Mouse (Mus musculus) fat pad, adult 2 months (tissue): ENCODE measurements around the gene Aar2.

Experiments used
- DNase-seq: peaks from one replicate; pipeline ENCODE4 v3.0.0-alpha.2; 2011; ENCODE audit warnings: low read depth, low spot score; ENCODE audit errors: extremely low read depth

Gene Aar2

DNA sequence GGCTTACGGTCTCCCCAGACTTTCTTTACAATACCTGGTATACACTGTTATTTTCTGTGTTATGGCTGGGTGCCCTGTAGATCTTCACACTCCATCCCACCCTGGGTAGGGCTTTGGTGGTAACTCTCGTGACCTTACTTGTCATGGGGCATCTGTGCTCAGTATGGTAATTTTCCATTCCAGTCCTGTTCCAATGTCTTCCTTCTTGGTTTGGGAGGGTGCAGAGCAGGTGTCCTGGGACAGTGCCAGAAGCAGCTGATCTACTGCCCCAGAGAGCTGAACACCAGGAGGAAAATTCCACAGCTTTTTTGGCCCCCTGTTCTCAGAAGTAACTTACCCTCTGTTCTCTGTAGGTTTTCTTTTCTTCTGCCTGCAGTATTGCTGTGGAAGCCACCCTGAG is 19.1 kb downstream of the Aar2 start:
- DNase-seq = no peak

DNA sequence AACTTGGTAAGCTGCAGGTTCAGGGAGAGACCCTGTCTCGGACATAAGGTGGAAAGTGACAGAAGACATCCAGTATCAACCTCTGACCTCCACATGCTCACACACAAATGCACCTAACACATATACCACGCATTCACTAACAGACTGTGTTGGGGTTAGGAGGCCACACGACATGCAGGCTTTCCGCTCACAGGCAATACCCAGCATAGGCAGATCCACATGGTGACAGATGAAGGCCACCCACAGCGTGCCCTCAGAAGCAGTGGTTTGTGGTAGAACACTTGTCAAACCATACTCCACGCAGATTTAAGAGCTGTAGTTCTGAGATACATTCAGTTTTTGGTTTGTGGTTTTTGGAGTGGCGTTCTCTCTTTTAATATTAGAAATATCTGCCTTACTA is 21.3 kb downstream of the Aar2 start:
- DNase-seq = no peak

GRCm38 (mm10) chr2:156569261-156569660 is 21.9 kb downstream of the Aar2 start:
- no peak for DNase-seq

DNA sequence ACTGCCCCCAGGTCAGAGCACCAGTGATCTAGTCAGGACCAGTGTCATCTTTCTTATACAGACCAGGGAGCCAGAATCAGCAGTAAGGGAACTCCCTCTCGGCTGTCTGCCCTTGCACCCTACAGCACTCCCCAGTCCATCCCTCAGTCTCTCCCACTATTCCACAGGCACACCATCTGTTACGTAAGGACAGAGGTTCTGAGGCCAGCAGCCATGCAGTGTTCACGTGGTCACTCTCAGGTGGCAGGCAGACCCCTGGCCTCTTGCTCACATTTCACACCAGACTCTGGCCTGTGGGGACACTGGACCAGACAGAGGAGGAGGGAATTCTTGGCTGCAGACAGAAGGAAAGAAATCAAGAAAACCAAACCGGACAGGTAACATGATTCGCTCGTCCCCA is 24.1 kb downstream of the Aar2 start:
- DNase-seq = no peak

DNA sequence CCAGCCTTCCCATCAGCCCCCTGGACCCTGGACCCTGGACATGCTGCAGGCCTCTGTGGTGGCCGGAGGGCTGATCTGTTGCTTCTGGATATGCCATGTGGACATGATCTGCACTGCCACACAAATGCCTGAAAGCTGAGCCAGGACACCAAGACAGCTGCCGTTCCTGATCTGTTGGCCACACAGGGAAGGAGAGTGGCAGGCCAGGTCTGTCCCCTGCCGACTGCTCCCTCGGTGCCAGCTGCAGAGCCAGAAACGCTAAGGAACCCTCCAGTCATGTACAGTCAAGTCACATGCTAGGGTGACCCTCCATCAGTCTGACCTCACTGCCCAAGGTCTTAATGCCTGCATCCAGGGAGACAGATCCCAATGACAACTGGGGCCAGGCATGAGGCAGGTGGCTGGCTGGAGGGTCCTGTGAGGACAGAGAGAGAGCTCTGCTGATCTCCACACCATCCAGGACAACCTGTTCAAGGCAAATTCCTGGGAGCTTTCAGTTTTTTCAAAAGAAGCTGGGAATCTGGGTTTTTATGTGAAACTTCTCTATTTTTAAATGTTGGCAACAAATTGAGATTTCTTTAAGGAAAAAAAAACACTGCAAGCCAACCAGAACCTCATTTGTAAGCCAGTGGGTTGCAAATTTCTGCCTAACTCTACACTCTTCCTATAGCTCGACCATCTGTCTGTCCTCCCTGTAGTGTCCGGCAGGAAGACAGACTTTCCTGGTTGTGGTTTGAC is 29.6 kb downstream of the Aar2 start:
- no peak for DNase-seq

- DNase-seq = no peak
Observed at GRCm38 (mm10) chr2:156580507-156580906, 33.1 kb downstream of the Aar2 start.

GRCm38 (mm10) chr2:156581244-156581643 is 33.9 kb downstream of the Aar2 start:
- DNase-seq = no peak

- DNase-seq = no peak
Observed at GRCm38 (mm10) chr2:156582887-156583286, 35.5 kb downstream of the Aar2 start.

DNA sequence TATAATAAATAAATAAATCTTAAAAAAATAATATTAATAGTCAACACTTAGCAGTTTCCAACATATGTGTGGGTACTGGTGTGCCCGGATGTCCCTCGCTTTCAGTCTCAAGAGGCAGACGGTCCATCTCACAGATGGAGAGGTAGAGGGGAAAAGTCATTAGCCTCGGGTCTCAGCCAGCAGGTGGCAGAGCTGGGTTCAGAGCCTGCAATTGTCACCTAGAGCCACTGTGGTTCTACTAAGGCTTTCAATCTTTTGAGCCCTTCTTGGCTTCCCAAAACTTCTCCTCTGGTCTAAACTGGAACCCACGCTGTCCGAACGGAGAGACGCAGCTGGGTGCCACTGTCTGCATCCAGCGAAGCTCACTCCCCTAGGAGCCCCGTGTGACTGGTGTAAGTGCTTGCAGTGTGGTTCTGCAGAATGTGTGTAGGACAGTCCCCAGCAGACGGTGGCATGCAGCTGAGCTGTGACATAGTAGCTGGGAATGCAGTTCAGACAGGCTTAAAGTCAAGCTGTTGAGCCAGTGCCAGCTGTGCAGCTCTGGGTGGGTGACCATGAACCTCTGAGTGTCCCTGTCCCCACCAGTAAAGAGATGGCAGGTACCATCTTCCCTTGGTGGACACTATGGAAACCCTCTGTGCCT is 36.9 kb downstream of the Aar2 start:
- DNase-seq = no peak

DNA sequence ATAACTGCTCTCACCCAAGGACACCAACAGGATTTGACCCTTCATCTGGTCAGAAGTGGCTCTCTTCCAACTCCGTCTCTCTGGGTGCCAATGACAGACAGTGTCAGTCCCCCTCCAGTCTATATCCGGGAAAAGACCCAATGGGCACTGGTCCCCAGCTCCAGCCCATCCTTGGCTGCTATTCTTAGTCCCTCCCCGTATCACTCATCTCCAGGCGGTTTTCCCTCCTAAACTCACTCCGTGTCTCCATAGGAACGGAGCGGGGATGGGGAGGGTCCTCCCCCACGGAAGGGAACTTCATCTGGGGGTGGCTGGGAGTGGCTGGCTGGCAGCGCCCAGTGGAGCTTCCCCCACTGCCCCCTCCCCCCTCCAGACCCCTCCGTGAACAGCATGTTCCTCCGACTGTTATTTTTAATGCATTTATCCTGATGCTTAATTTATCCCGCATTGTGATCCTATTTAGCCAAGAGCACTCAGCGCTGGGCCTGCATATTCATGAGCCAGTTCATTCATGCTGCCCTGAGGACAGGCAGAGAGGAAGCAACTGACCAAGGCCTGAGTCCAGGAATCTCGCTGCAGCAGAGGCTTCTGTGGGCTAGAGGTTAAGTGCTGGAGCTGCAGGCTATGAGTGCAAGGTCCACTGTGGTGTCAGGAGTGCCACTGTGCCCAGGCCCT is 37.5 kb downstream of the Aar2 start:
- DNase-seq = no peak

DNA sequence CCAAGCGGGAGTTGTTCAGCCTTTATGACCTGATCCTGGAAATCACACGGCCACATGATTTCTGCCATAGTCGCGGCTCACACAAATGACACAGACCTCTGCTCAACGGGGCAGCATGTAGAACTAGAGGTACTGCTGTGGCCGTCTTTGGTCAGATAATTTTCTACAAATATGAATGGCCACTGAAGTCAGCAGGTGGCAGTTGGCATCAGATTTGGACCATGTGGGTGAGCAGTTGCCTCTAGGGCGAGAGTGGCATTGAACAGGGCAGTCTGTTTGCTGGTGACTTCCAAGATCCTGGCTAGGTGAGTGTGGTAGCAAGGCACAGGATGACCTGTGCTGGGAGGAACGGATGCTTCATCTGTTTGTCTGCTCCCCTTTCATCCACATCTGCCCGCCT is 42.1 kb downstream of the Aar2 start:
- DNase-seq = no peak

DNA sequence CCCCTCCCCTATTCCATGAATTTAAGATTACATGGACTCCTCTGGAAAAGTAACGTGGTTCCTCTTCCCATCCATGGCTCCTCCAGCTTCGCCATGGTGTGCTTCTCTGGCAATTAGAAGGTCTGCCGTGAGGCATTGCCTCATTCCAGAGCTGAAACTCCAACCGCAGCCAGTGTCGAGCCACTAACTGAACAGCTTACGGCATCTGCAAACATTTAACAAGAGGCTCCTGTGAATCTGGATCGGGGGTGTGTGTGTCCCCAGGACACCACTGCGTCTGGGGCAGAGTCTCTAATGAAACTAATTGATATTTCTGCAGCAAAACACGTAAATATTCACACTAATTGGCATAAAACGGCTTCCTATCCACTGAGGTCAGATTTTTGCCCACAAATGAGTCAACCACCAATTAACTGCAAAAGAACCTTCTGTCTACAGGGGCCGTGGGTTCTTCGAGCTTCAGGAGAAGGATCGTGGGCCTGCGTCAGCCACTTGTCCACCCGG is 47.7 kb downstream of the Aar2 start:
- DNase-seq = no peak

GRCm38 (mm10) chr2:156602581-156602980 is 55.2 kb downstream of the Aar2 start:
- no peak for DNase-seq

- DNase-seq = no peak
Observed at GRCm38 (mm10) chr2:156603671-156604070, 56.3 kb downstream of the Aar2 start.

DNA sequence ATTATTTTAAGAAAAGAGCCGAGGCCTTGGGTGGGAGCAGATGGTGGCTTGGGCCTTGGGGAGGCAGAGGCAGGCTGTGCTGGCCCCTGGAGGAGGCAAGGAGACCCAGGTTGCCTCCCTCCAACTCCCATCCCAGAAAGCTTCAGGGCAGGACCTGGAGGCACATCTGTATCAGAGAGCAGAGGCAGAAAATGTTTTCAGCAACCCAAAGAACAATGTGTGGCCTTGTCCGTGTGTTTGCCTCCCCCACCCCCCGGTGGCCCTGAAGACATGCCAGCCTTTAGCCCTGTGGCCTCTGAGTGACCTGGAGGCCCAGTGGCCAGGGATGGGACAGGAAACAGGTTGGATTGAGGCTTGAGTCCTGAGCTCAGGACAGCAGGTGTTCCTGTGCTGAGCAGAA is 57.8 kb downstream of the Aar2 start:
- DNase-seq = no peak

- DNase-seq = no peak
Observed at GRCm38 (mm10) chr2:156605971-156606370, 58.6 kb downstream of the Aar2 start.

DNA sequence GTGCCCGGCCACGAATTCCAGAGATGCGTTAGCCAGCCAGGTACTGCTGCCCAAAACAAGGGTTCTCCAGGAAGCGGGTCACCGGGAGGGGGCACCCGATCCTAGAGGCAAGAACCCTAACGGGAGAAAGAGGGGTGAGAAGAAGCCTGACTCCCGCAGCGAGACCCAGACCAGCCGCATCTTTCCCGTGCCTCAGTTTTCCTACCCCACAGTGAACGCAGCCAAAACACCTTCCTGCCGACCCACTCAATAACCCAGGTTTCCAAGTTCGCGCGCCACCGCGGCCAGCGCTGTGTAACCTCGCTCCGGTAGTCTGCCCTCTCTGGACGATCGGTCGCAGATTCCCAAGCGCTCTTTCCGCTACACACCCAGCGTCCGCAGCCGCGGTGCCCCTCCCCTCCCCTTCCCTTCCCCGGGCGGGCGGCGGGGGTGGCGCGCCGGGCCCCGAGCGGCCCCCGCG is 65.7 kb downstream of the Aar2 start:
- DNase-seq = no peak

DNA sequence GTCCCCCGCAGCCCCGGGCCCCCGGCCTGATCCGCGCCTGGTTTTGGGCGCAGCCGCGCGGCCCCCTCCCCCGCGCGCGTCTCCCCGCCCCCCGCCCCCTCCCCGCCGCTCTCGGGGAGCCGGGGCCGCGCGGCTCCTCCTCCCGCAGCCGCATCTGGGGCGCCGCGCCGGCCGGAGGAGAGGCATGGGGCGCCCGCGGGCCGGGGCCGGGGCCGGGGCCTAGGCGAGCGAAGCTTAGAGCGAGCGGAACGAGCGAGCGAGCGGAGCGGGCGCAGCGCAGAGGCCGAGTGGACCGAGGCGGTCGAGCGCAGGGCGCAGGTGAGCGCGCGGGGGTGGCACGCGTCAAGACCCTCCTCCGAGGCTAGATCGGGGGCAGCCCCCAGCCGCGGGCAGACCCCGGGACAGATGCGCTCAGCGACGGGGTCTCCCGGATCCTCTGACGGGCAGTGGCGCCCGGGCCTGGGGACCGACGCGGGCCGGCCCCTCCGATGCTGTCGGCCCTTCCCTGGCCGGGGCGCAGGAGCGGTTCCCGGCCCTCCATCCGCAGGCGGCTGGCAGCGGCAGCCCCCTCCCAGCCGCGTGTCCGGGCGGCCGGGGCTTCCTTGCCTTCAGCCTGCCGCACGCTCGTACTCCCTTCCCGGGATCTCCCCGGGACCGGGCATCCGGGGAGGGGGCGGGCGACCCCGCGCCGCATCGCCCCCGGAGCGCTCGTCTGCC is 66.3 kb downstream of the Aar2 start, which contains the start of gene Dlgap4:
Gene Dlgap4, plus strand, starts transcription at position 165 of the 717 bp plus-strand sequence.
- no peak for DNase-seq

DNA sequence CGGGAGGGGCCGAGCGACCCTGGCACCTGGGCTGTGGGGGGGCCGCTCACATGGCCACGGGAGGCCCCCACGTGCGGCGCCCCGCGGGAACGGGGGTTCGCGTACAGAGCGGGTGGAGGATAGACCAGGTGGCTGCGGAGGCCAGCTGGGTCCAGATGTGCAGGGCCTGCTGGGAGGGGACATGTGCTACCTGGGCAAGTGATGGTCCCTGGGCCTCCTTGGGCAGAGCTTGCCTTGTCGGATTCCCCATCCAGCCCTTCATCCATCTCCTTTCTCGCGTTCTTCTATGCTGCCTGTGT is 66.8 kb downstream of the Aar2 start:
- DNase-seq = no peak

DNA sequence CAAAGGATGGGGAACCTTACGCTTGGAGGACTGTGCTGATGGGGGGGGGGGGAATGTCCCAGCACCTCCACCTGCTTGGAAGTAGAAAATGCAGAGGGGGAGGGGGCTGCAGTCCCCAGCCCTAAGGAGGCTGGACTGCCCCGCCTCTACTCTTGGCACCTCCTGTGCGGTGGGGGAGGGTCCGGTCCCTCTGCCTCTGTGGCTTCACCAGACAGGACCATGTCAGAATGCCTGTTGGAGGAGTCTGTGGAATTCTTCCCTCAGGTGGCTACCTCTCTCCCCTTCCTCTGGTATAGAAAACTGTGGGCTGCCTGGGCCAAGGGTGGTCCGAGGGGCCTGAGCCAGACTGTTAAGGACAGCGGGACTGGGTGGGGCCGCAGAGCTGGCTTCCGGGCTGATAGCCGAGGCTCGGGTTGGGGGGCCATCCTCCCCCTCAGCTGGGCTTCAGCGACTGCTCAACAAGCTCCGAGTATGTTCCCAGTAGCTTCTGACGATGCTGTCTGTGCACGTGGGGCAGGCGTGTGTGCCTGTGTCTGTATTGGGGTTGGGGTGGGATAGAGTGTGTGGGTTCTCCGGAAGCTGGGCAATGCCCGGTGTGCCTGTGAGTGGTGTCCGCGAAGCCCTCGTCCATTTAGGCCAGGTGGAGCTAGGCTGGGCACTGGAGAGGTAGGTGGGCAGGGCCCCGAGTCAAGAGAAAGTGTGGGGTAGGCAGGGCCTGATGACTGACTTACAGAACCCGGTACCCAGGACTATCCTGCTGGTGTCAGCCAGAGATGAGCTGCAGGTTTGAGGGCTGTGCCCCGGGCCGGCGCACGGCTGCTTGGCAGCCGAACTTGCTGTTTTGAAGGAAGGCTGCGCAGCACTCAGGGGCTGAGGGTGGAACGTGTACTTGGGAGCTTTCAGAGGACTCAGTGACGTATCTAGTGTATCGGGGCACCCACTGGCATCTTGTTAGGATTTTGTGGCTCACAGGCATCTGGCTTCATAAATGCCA is 67.6 kb downstream of the Aar2 start:
- DNase-seq = no peak
